Mouse (Mus musculus): ENCODE results near the gene Serinc5.
"Not testable (repeated sequence)": the region's sequence is repeated elsewhere in the genome, so short reads cannot be mapped to it uniquely, and the experiment has no call there.

Serinc5 gene

DNA sequence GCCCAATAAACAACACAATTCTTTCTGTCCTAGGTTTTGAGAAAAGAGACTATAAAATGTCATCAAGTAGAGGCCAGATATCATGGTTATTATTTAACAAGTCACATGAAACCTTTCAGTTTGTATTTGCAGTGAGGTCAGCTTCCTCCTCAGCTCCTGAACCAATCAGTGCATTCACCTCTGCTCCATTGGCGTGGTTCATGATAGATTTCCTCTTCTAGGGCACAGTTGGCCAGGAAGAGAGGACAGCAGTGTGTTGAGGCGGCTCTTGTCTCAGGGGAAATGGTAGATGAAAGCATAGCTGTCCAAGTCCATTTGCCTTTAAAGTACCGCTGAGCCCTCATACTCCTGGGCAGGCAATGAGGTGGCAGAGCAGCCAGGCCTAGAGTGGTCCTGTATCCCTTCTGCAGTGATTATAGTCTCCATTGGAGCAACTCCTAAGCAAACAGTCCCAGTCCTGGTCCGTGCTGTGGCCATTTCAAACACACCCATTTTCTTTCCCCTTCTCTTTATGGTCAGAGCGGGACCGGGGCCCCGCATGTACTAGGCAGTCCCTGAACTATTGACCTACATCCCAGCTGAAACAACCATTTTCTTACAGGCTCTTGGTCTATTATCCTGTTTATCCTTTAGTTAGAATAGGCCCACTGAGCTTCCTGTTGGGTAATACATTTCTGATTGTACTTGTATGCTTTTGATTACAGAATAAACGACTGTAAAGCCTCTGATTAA is 51.8 kb downstream of the Serinc5 start:
- in situ Hi-C loops (cut with MboI, MseI) = loop anchor here (10.0 kb wide), 1 partner anchor 98 kb away; no protein-coding TSS in a partner anchor

DNA sequence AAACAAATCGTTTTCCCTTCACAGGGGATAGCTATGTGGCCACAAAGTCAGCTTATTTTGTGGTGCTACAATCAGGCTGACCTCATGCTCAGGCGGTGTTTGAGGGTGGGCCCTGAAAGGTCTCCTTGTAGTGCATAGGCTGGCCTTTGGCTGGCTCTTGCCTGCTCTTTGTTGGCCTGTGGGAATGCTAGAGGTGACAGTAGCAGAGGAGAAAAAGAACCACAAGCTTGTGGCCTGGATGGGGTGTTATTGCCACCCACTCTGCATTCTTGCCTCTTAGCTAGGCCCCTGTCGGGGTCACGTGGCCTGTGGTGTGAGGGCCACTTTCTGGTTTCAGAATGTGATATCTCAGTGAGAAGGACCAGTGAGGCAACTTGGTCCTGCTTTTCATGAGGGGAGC is 54.1 kb downstream of the Serinc5 start:
- in situ Hi-C loops (cut with MboI, MseI) = loop anchor here (10.0 kb wide), 1 partner anchor 100 kb away; no protein-coding TSS in a partner anchor

DNA sequence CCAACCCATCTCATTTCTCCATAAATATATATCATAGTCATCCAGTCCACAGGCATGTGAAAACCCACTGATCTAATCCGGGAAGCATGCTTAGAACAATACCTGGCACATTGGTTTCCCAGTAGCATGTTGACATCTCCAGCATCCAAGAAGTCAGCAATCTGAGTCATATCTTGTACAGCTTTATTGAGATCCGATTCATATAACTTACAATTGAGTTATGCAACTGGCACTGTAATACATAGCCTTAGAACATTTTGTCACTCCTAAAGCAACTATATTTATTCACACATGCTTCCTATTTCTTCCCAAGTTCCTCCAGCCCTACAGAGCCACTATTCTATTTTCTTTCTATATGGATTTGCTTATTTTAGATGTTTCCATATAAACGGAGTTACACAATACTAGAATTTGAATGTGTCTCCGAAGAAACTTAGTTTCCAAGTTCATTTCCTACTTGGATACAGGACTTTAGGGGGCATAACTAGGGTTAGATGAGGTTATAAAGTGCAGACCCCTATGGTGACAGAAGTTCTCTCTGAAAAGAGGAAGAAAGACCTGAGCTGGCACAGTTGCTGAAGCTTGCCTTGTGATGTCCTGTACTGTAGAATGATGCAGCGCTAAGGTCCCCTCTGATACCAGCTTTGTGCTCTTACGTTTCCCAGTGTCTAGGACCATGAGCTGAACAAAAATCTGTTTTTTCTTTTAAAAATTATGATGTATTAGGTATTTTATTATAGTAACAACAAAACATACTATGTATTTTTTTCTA is 57.5 kb downstream of the Serinc5 start:
- in situ Hi-C loops (cut with MboI, MseI) = loop anchor here (10.0 kb wide), 1 partner anchor 104 kb away; no protein-coding TSS in a partner anchor

- in situ Hi-C loops (cut with MboI, MseI) = no loop called here
These were observed 60.8 kb downstream of the Serinc5 start for GRCm38 (mm10) chr13:92671727-92672126.

GRCm38 (mm10) chr13:92674676-92675075 is 63.8 kb downstream of the Serinc5 start:
- in situ Hi-C loops (cut with MboI, MseI) = no loop called here

DNA sequence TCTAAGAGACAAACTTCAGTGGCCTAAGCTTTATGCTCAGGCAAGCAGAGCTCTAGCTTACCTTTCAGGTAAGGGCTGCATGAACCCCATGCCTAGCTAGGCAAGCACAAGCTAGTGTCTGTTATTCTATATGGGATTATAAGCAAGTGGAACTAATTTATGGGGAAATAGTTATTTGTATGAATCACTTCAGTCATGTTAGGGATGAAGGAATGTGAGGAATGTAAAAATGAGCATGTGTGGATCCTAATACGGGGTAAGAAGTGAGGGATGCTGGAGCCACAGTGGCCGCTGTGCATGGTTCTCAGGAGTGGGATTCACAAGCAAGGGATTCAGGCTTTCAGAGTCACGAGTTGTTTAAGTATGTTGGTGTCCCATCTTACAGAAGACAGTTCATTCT is 64.4 kb downstream of the Serinc5 start:
- in situ Hi-C loops (cut with MboI, MseI) = no loop called here

DNA sequence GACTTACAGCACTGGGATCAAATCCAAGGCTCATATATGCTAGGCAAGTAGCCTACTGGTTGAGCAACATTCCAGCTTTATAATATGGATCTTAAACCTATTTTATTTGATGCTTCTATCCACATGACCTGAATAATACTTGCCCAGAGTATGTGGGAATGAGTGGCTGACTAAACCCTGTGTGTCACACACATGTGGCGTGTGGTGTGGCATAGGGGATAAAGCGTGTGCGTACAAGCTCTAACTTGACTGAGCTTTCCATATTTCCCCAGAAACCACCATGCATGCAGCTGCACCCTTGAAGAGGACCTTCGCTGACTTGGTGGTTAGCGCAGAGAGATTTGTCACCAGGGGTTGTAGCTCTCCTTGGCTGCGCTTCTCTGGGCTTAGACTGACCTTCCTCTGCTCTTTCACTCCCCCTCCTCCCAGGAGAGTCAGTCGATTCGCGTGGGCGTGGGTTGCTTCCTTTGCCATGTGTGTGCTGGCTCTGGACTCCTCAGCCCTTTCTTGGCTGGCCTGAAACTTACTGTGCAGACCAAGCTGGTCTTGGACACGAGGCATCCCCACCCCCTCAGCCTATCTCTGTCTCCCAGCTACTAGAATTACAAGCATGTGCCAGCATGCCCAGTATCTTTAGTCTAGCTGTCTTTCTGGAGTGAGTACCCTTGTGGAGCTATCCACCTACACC is 65.2 kb downstream of the Serinc5 start:
- in situ Hi-C loops (cut with MboI, MseI) = no loop called here

- in situ Hi-C loops (cut with MboI, MseI) = no loop called here
These were observed 66.8 kb downstream of the Serinc5 start for GRCm38 (mm10) chr13:92677656-92678055.

GRCm38 (mm10) chr13:92679661-92680060 is 68.8 kb downstream of the Serinc5 start:
- in situ Hi-C loops (cut with MboI, MseI) = no loop called here

GRCm38 (mm10) chr13:92681541-92681940 is 70.7 kb downstream of the Serinc5 start:
- in situ Hi-C loops (cut with MboI, MseI) = no loop called here

DNA sequence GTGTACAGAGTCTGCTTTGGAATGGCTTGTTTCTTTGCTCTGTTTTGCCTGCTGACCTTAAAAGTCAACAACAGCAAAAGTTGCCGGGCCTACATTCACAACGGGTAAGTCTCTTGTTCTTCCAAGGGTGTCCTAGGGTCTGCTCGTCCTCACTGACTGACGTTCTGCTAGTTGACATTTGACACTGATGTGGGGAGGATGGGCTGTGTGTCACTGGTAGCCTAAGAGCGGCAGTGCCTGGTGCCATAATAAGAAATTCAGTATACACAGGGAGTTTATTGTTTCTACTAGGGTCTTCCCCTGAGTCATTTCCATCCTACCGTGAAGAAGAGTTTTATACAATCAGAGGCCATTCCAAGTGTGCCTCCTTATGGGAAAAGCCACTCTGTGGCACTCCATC is 71.9 kb downstream of the Serinc5 start:
- in situ Hi-C loops (cut with MboI, MseI) = no loop called here

- in situ Hi-C loops (cut with MboI, MseI) = no loop called here
These were observed 72.6 kb downstream of the Serinc5 start for GRCm38 (mm10) chr13:92683464-92683863.

DNA sequence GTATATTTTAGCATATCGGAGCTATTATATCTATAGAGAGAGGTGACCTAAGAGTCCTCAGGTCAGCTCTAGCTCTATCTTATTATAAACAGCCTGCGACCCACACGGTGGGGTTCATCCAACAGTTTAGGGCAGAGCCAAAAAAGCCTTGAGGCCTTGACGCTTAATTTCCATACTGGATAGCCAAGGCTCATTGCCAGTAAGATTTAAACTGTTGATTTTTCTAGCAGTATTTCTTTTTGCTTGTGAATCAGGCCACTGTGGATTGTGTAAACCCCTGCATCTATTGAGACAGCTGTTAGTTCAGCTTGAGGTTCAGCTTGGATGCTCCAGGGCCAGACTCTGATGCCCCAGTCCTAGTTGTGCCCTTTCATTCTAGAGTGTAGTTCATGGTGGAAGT is 73.4 kb downstream of the Serinc5 start:
- in situ Hi-C loops (cut with MboI, MseI) = no loop called here

GRCm38 (mm10) chr13:92685273-92685672 is 74.4 kb downstream of the Serinc5 start:
- in situ Hi-C loops (cut with MboI, MseI) = no loop called here

GRCm38 (mm10) chr13:92687151-92687550 is 76.3 kb downstream of the Serinc5 start:
- in situ Hi-C loops (cut with MboI, MseI) = not testable (repeated sequence)

DNA sequence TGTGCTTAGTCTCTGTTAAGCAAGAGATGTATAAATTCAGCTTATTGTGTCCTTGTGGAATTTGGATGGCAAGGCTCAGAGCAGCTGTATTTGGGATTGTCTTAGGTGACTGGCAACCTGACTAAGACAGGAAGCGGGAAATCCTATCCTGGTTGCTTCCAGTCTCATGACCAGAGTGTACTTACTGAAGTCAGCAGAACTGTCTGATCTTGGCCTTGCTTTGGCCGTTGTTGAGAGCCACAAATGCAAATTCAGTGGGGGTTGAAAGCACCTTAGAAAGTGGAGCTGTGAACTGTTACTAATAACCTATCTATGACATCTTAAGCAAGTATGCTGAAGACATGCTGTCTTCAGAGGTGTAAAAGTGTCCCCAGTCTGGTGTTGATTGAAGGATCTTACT is 78.2 kb downstream of the Serinc5 start:
- in situ Hi-C loops (cut with MboI, MseI) = no loop called here

DNA sequence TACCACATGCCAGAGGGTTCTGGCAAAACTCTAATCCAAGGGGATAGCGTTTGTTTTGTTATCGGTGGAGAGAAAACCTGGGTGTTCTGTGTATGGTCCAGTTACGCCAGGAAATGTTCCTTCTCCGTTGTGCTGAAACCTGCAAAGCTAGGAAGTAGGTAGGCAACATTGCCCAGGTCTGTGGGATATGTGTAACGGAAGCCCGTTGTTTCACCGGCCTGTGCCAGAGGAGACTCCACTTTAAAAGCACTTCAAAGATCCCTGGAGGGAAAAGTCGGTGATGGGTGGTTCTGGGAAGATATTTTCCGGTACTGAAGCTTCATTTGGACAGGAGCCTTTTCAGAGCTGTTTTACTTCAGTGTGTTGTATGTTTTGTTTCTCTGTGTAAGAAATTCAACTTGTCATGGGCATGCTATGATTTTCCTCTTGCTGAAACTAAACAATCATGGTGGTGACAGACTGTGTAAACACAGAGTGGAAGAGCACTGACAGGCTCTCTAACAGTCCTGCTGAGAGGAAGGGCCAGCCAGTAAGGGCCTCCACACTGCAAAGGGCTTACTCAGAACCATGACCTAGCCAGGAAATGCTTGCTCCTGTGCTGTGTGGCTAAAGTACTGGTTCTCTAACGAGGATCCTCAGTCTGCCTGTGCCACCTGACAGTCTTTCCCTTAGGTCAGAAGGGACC is 83.1 kb downstream of the Serinc5 start:
- in situ Hi-C loops (cut with MboI, MseI) = no loop called here

GRCm38 (mm10) chr13:92696491-92696939 is 85.6 kb downstream of the Serinc5 start:
- in situ Hi-C loops (cut with MboI, MseI) = no loop called here

GRCm38 (mm10) chr13:92697141-92697540 is 86.2 kb downstream of the Serinc5 start:
- in situ Hi-C loops (cut with MboI, MseI) = no loop called here

GRCm38 (mm10) chr13:92698781-92699180 is 87.9 kb downstream of the Serinc5 start:
- in situ Hi-C loops (cut with MboI, MseI) = no loop called here

GRCm38 (mm10) chr13:92699395-92699794 is 88.5 kb downstream of the Serinc5 start:
- in situ Hi-C loops (cut with MboI, MseI) = no loop called here

- in situ Hi-C loops (cut with MboI, MseI) = no loop called here
These were observed 91.1 kb downstream of the Serinc5 start for GRCm38 (mm10) chr13:92702035-92702434.
